Mouse (Mus musculus): ENCODE results near the gene Hrh1. TPM values are rescaled to one million over a fixed set of nuclear protein-coding genes. Genes with fewer than 3 reads are reported as not detected.

Hrh1 gene
- total and polyA plus RNA-seq, 3 experiments: not detected

GRCm38 (mm10) chr6:114396605-114397004 lies 1.1 kb upstream of the Hrh1 start:
- Histone ChIP-seq H3K9me3 (replicated peaks; ENCODE audit: low read length) (no peaks in the 10 kb centered on the region), H3K4me2 (ENCODE audit: insufficient read depth, low read depth, poor library complexity, severe bottlenecking) (no peak overlapping the region), H3K4me1 (ENCODE audit: control insufficient read depth in 1 of 2, insufficient read depth in 2 of 2) (no peaks in the 10 kb centered on the region), H3K9ac (ENCODE audit: insufficient read depth, low read depth) (no peak overlapping the region), H3K36me3 (replicated peaks in 1 of 2; ENCODE audit: control insufficient read depth in 1 of 2, insufficient read depth in 1 of 2, low read length in 1 of 2) (no peaks in the 10 kb centered on the region), H3K79me2 (replicated peaks; ENCODE audit: control insufficient read depth, extremely low read depth, insufficient read depth, poor library complexity, severe bottlenecking) (no peaks in the 10 kb centered on the region), H3K27ac (ENCODE audit: insufficient read depth, low read depth) (no peak overlapping the region), H3K27me3 (replicated peaks) (peaks cover 59% of the 10 kb centered on the region), H3K4me3 (replicated peaks in 1 of 3; ENCODE audit: low read depth in 2 of 3, low read length in 2 of 3, poor library complexity in 1 of 3) (no peak overlapping the region)
- DNase-seq (ENCODE audit: extremely low read depth): no peak
- dilution Hi-C loops (cut with MboI; ENCODE audit: extremely low pct_ligation_motif_present, extremely low pct_unique_long_range_greater_than_20kb, low sequenced_read_pairs): no loop called here
- TF ChIP-seq CHD2 (IDR thresholded peaks at IDR 0.05; ENCODE audit: low read length): no peak
- TF ChIP-seq UBTF (IDR thresholded peaks at IDR 0.05; ENCODE audit: low read depth, low read length): no peak
- TF ChIP-seq MAX (IDR thresholded peaks at IDR 0.05; ENCODE audit: low read length): no peak
- no peak for TF ChIP-seq EP300 (IDR thresholded peaks at IDR 0.05; ENCODE audit: low read length)
- no peak for TF ChIP-seq ZC3H11A (IDR thresholded peaks at IDR 0.05; ENCODE audit: low read depth, low read length)
- no peak for TF ChIP-seq JUND (conservative IDR thresholded peaks at IDR 0.05; ENCODE audit: low read depth, low read length)
- no peak for TF ChIP-seq TCF12 (IDR thresholded peaks at IDR 0.05; ENCODE audit: low read depth, low read length)
- no peak for TF ChIP-seq ZNF384 (IDR thresholded peaks at IDR 0.05; ENCODE audit: low read depth, low read length)
- in situ Hi-C loops (cut with MboI; ENCODE audit: low pct_ligation_motif_present, low pct_unique_long_range_greater_than_20kb, low sequenced_read_pairs): no loop called here

GRCm38 (mm10) chr6:114397280-114397679 lies 456 bp upstream of the Hrh1 start:
- no peaks in the 10 kb centered on the region for H3K79me2 ChIP-seq (replicated peaks; ENCODE audit: control insufficient read depth, extremely low read depth, insufficient read depth, poor library complexity, severe bottlenecking)
- H3K36me3 ChIP-seq (replicated peaks in 1 of 2; ENCODE audit: control insufficient read depth in 1 of 2, insufficient read depth in 1 of 2, low read length in 1 of 2): no peaks in the 10 kb centered on the region
- H3K4me1 ChIP-seq (ENCODE audit: control insufficient read depth in 1 of 2, insufficient read depth in 2 of 2): no peaks in the 10 kb centered on the region
- no peak overlapping the region for H3K9ac ChIP-seq (ENCODE audit: insufficient read depth, low read depth)
- no peak for TF ChIP-seq JUND (conservative IDR thresholded peaks at IDR 0.05; ENCODE audit: low read depth, low read length)
- no peak for TF ChIP-seq EP300 (IDR thresholded peaks at IDR 0.05; ENCODE audit: low read length)
- TF ChIP-seq JUN (IDR thresholded peaks at IDR 0.05; ENCODE audit: insufficient read depth, low read depth, low read length): no peak
- H3K4me3 ChIP-seq (replicated peaks in 1 of 3; ENCODE audit: low read depth in 2 of 3, low read length in 2 of 3, poor library complexity in 1 of 3): no peak overlapping the region
- peaks cover 3% of the 10 kb centered on the region for H3K9me3 ChIP-seq (replicated peaks; ENCODE audit: low read length)
- no peak overlapping the region for H3K4me2 ChIP-seq (ENCODE audit: insufficient read depth, low read depth, poor library complexity, severe bottlenecking)
- H3K27me3 ChIP-seq (replicated peaks): peaks cover 57% of the 10 kb centered on the region
- dilution Hi-C loops (cut with MboI; ENCODE audit: extremely low pct_ligation_motif_present, extremely low pct_unique_long_range_greater_than_20kb, low sequenced_read_pairs): no loop called here
- no peak overlapping the region for H3K27ac ChIP-seq (ENCODE audit: insufficient read depth, low read depth)
- DNase-seq (ENCODE audit: extremely low read depth): no peak
- in situ Hi-C loops (cut with MboI; ENCODE audit: low pct_ligation_motif_present, low pct_unique_long_range_greater_than_20kb, low sequenced_read_pairs): no loop called here

- in situ Hi-C loops (cut with MboI; ENCODE audit: low pct_ligation_motif_present, low pct_unique_long_range_greater_than_20kb, low sequenced_read_pairs): no loop called here
- no peak overlapping the region for H3K9ac ChIP-seq (ENCODE audit: insufficient read depth, low read depth)
Measured at GRCm38 (mm10) chr6:114398626-114399025, 890 bp downstream of the Hrh1 start.

More at GRCm38 (mm10) chr6:114398626-114399025, 890 bp downstream of the Hrh1 start:
- no peak overlapping the region for H3K4me3 ChIP-seq (replicated peaks in 1 of 3; ENCODE audit: low read depth in 2 of 3, low read length in 2 of 3, poor library complexity in 1 of 3)
- H3K4me1 ChIP-seq (ENCODE audit: control insufficient read depth in 1 of 2, insufficient read depth in 2 of 2): no peaks in the 10 kb centered on the region
- H3K4me2 ChIP-seq (ENCODE audit: insufficient read depth, low read depth, poor library complexity, severe bottlenecking): no peak overlapping the region
- dilution Hi-C loops (cut with MboI; ENCODE audit: extremely low pct_ligation_motif_present, extremely low pct_unique_long_range_greater_than_20kb, low sequenced_read_pairs): no loop called here
- H3K9me3 ChIP-seq (replicated peaks; ENCODE audit: low read length): peaks cover 3% of the 10 kb centered on the region
- no peaks in the 10 kb centered on the region for H3K36me3 ChIP-seq (replicated peaks in 1 of 2; ENCODE audit: control insufficient read depth in 1 of 2, insufficient read depth in 1 of 2, low read length in 1 of 2)
- no peak for TF ChIP-seq HCFC1 (IDR thresholded peaks at IDR 0.05; ENCODE audit: low read depth, low read length)
- no peak for TF ChIP-seq MAZ (IDR thresholded peaks at IDR 0.05; ENCODE audit: low read depth, low read length)
- TF ChIP-seq MAX (IDR thresholded peaks at IDR 0.05; ENCODE audit: low read length): no peak
- no peak for TF ChIP-seq ZMIZ1 (IDR thresholded peaks at IDR 0.05; ENCODE audit: low read depth, low read length)
- TF ChIP-seq ZKSCAN1 (IDR thresholded peaks at IDR 0.05; ENCODE audit: borderline replicate concordance, low read depth, low read length): no peak
- no peak for TF ChIP-seq ZC3H11A (IDR thresholded peaks at IDR 0.05; ENCODE audit: low read depth, low read length)
- no peak for TF ChIP-seq CTCF (conservative IDR thresholded peaks at IDR 0.05 in 1 of 2, IDR thresholded peaks at IDR 0.05 in 1 of 2; ENCODE audit: low read depth in 2 of 2, low read length in 2 of 2)
- TF ChIP-seq MAFK (IDR thresholded peaks at IDR 0.05; ENCODE audit: insufficient replicate concordance, low read length): no peak
- no peak for TF ChIP-seq UBTF (IDR thresholded peaks at IDR 0.05; ENCODE audit: low read depth, low read length)
- TF ChIP-seq BHLHE40 (IDR thresholded peaks at IDR 0.05; ENCODE audit: low read depth, low read length): no peak
- TF ChIP-seq USF2 (conservative IDR thresholded peaks at IDR 0.05; ENCODE audit: low read depth, low read length): no peak
- no peak for TF ChIP-seq POLR2AphosphoS2 (IDR thresholded peaks at IDR 0.05; ENCODE audit: low read depth, low read length)
- no peak for TF ChIP-seq NELFE (IDR thresholded peaks at IDR 0.05; ENCODE audit: low read depth, low read length)
- no peak for TF ChIP-seq RCOR1 (conservative IDR thresholded peaks at IDR 0.05; ENCODE audit: low read depth, low read length)
- TF ChIP-seq JUND (conservative IDR thresholded peaks at IDR 0.05; ENCODE audit: low read depth, low read length): no peak
- no peak for TF ChIP-seq CHD1 (IDR thresholded peaks at IDR 0.05; ENCODE audit: low read depth, low read length)
- TF ChIP-seq USF1 (IDR thresholded peaks at IDR 0.05; ENCODE audit: low read depth, low read length): no peak
- no peak for TF ChIP-seq TBP (conservative IDR thresholded peaks at IDR 0.05; ENCODE audit: low read depth, low read length)
- TF ChIP-seq MXI1 (IDR thresholded peaks at IDR 0.05; ENCODE audit: low read depth, low read length): no peak
- no peak overlapping the region for H3K27ac ChIP-seq (ENCODE audit: insufficient read depth, low read depth)
- no peaks in the 10 kb centered on the region for H3K79me2 ChIP-seq (replicated peaks; ENCODE audit: control insufficient read depth, extremely low read depth, insufficient read depth, poor library complexity, severe bottlenecking)
- peaks cover 50% of the 10 kb centered on the region for H3K27me3 ChIP-seq (replicated peaks)
- no peak for DNase-seq (ENCODE audit: extremely low read depth)
